Mouse (Mus musculus) embryonic facial prominence, embryonic 11.5 days (tissue): Measurements from ENCODE around the gene Mrps27. TPM values are rescaled to one million over a fixed set of nuclear protein-coding genes. Genes with fewer than 3 reads are reported as not detected.

Experiments used
- ATAC-seq: fragments of 200-750 bp; cut with Nextera tagmentation; replicated peaks from 2 replicates; pipeline ENCODE4 v1.8.0; 2017; ENCODE audit warnings: low read depth; ENCODE audit not compliant: insufficient number of reproducible peaks, low FRiP score, low TSS enrichment
- DNase-seq: peaks from one replicate; pipeline ENCODE4 v3.0.0-alpha.2; 2015; ENCODE audit warnings: low spot score
- H3K27ac ChIP-seq: fragments of 300-500 bp; sonication (generic); replicated peaks from 2 replicates; pipeline ENCODE4 v1.5.1; 2014; ENCODE audit warnings: mild to moderate bottlenecking, low read depth, low read length, control low read depth
- H3K27me3 ChIP-seq: fragments of 300-500 bp; sonication (generic); 2 replicates; pipeline ENCODE4 v1.6.1; 2014; ENCODE audit warnings: mild to moderate bottlenecking, low read length, moderate library complexity, mixed read lengths; ENCODE audit not compliant: control insufficient read depth, insufficient read depth
- H3K36me3 ChIP-seq: fragments of 300-500 bp; sonication (generic); replicated peaks from 2 replicates; pipeline ENCODE4 v1.6.1; 2014; ENCODE audit warnings: low read depth, mild to moderate bottlenecking, low read length, moderate library complexity, mixed read lengths; ENCODE audit not compliant: control insufficient read depth, insufficient read depth
- H3K4me1 ChIP-seq: fragments of 300-500 bp; sonication (generic); 2 replicates; pipeline ENCODE4 v1.6.1; 2014; ENCODE audit warnings: low read length, mixed read lengths; ENCODE audit not compliant: control insufficient read depth, insufficient read depth
- H3K4me2 ChIP-seq: fragments of 300-500 bp; sonication (generic); 2 replicates; pipeline ENCODE4 v1.6.1; 2014; ENCODE audit warnings: low read depth, mild to moderate bottlenecking, control low read depth, low read length, moderate library complexity
- H3K4me3 ChIP-seq: fragments of 300-500 bp; sonication (generic); 2 replicates; pipeline ENCODE4 v1.5.1; 2014; ENCODE audit warnings: low read depth, low read length, control low read depth
- H3K9ac ChIP-seq: fragments of 300-500 bp; sonication (generic); replicated peaks from 2 replicates; pipeline ENCODE4 v1.6.1; 2014; ENCODE audit warnings: mild to moderate bottlenecking, control low read depth, low read length
- H3K9me3 ChIP-seq: fragments of 300-500 bp; sonication (generic); replicated peaks from 2 replicates; pipeline ENCODE4 v1.6.1; 2016; ENCODE audit warnings: mild to moderate bottlenecking, low read length, inconsistent platforms, mixed read lengths; ENCODE audit not compliant: control insufficient read depth
- WGBS: fragments of 180-500 bp; shearing (Covaris S2); extraction: QIAGEN DNeasy Blood & Tissue Kit; methylation state at CpG from one replicate; pipeline ENCODE4 v1.1.7; 2014; 5-methylcytosine and 5-hydroxymethylcytosine counted together
- polyA plus RNA-seq: library from polyadenylated mRNA; unstranded; fragments of >200 nt; fragmentation: Nextera tagmentation; extraction: Ambion mirVana; gene quantifications from 2 replicates; pipeline ENCODE4 v1.2.1, GENCODE M21; 2014

Gene Mrps27
- polyA plus RNA-seq, 1 experiment from 2014 or later: 68.3 TPM

DNA sequence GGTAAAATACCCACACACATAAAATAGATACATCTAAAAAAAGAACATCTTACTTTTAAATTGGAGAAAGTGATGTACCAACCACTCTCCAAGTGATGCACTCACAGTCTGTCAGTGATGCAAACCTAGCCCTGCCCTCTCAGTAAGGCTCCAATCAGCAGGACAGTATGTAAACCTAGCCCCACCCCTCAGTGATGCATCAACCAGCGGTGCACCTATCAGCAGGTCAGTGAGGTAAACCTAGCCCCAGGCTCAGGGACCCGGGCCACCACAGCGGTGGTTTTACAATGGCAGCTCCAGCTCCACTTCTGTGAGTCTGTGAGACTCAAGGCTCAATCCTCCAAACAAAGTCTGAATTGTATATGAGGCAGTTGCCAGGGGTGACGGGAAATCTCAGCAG, 13.3 kb upstream of the Mrps27 start:
- DNase-seq: no peak
- H3K9me3 ChIP-seq: no peaks in the 10 kb centered on the region
- no peaks in the 10 kb centered on the region for H3K27me3 ChIP-seq
- 63% methylated on average over 4 of the region's 4 CpGs for WGBS
- no peak overlapping the region for H3K9ac ChIP-seq
- no peak overlapping the region for H3K27ac ChIP-seq
- no peaks in the 10 kb centered on the region for H3K4me1 ChIP-seq
- no peak for ATAC-seq
- no peak overlapping the region for H3K4me3 ChIP-seq
- no peak overlapping the region for H3K4me2 ChIP-seq
- H3K36me3 ChIP-seq: peaks cover 5% of the 10 kb centered on the region; the same call in 1 of the 2 replicates

DNA sequence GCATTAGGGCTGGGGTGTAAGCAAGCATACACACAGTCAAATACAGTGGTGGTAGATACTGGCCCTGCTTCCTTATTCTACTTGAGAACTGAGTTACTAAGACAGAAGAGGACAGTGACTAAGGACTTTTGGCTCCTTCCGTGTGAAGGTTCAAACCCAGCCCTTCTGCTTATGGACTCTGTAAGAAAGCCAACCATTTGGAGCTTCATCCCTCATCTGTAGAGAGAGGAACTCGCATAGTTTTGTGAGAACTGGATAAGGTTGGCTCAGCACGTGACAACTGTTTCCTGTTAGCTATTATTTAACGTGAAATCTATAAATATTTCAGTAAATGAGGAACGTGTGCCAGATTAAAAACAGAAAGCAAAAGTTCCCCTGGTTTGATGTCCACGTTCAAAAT, 7.1 kb upstream of the Mrps27 start:
- WGBS: 79% methylated on average over 6 of the region's 6 CpGs
- DNase-seq: no peak
- Histone ChIP-seq H3K9ac (no peak overlapping the region), H3K36me3 (peaks cover 5% of the 10 kb centered on the region; the same call in 1 of the 2 replicates), H3K27me3 (no peaks in the 10 kb centered on the region), H3K27ac (no peak overlapping the region), H3K9me3 (no peaks in the 10 kb centered on the region), H3K4me2 (no peak overlapping the region), H3K4me3 (no peak overlapping the region), H3K4me1 (no peaks in the 10 kb centered on the region)
- no peak for ATAC-seq

DNA sequence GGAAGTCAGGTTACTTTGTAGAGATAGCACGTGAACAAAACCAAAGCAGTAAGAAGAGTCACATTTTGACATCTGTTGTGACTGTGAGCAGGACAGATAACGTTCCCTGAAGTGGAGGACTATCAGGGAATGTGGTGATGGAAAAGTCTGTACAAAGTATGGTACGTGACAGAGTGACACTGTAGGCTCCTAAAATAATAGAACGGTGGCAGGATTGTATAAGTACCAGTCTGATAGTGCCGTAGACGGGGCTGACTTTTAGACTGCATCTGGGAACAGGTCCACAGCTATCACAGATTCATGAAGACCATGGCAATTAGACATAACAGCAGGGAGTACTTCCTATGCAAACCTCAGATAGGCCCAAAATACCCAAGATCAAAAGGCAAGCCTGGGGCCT, 3.1 kb upstream of the Mrps27 start:
- Histone ChIP-seq H3K27me3 (no peaks in the 10 kb centered on the region), H3K9me3 (no peaks in the 10 kb centered on the region), H3K4me2 (no peak overlapping the region), H3K4me3 (no peak overlapping the region), H3K27ac (no peak overlapping the region), H3K9ac (no peak overlapping the region), H3K4me1 (no peaks in the 10 kb centered on the region), H3K36me3 (peaks cover 5% of the 10 kb centered on the region; the same call in 1 of the 2 replicates)
- ATAC-seq: no peak
- no peak for DNase-seq
- 93% methylated on average over 6 of the region's 6 CpGs for WGBS

DNA sequence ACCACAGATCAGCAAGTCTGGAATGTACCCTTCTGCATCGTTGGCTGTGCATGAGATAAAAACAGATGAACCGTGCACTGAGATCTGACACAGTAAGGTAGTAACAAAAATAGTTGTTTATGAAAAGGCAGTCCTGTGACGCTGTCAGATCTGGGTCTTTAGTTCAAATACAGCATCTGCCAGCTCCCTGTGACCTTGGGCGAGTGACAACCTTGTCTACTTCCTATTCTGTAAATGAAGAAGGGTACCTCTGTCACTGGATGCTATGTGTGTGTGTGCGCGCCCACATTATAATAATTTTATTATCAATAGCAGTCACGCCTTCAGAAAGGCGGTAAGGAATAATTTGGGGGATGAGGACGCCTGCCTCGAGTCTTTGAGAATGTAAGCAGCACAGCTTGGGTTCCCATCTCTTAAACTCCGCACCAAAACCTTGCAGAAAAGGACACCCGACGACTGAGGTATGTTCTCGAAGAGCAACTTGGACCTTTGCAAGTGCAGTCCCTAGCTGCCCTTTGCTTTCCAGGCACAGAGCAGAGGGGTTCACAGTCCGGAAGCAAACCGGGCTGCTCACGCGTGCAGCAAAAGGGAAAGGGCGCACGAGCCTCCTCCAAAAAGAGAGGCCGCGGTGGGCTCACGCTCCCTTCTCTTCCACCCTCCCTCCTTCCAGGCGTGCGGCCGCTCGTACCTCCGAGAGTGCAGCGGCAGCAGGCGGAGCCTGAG, 549 bp upstream of the Mrps27 start:
- H3K27me3 ChIP-seq: no peaks in the 10 kb centered on the region
- H3K9me3 ChIP-seq: no peaks in the 10 kb centered on the region
- H3K4me1 ChIP-seq: no peaks in the 10 kb centered on the region
- H3K9ac ChIP-seq: peak overlapping the region; percentile 95
- H3K36me3 ChIP-seq: peaks cover 3% of the 10 kb centered on the region; the same call in 1 of the 2 replicates
- WGBS: 2% methylated on average over 30 of the region's 30 CpGs
- H3K27ac ChIP-seq: peak overlapping the region; percentile 83
- peak overlapping the region; percentile 66 for H3K4me2 ChIP-seq
- ATAC-seq: peak; percentile 72; the same call in 1 of the 2 replicates
- DNase-seq: no peak
- peak overlapping the region; percentile 79 for H3K4me3 ChIP-seq

GRCm38 (mm10) chr13:99350009-99350408, 5.4 kb downstream of the Mrps27 start:
- 92% methylated on average over 6 of the region's 6 CpGs for WGBS
- DNase-seq (no peak), ATAC-seq (no peak)
- Histone ChIP-seq H3K9me3 (no peaks in the 10 kb centered on the region), H3K27me3 (no peaks in the 10 kb centered on the region), H3K36me3 (no peaks in the 10 kb centered on the region), H3K4me2 (no peak overlapping the region), H3K4me1 (no peaks in the 10 kb centered on the region), H3K9ac (no peak overlapping the region), H3K4me3 (no peak overlapping the region), H3K27ac (no peak overlapping the region)

- WGBS: 52% methylated on average over 8 of the region's 8 CpGs
- no peaks in the 10 kb centered on the region for H3K4me1 ChIP-seq
- no peaks in the 10 kb centered on the region for H3K27me3 ChIP-seq
- no peak overlapping the region for H3K27ac ChIP-seq
- no peak overlapping the region for H3K9ac ChIP-seq
- no peak overlapping the region for H3K4me3 ChIP-seq
- H3K36me3 ChIP-seq: no peaks in the 10 kb centered on the region
- DNase-seq (no peak), ATAC-seq (no peak)
- no peak overlapping the region for H3K4me2 ChIP-seq
- H3K9me3 ChIP-seq: no peaks in the 10 kb centered on the region
These were observed 6.6 kb downstream of the Mrps27 start for GRCm38 (mm10) chr13:99351186-99351585.

DNA sequence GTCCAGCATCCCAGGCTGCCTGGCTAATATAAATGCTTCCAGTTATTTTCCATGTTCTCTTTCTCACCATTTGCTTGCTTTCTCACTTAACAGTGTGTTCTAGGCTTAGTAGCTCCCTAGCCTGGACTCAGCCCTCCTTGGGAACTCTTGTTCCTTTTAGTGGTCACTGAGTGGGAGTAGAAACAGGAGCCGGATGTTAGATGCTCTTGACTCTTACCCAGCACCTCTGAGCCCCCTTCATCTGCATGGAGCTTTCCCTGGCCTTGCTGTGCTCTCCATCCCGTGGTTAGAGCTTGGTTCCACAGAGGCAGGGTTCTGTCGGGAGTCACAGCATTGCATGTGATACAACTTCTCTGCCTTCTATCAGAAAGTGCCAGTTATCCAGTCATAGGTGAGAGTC, 7.0 kb downstream of the Mrps27 start:
- WGBS: 90% methylated on average over 3 of the region's 3 CpGs
- Histone ChIP-seq H3K27ac (no peak overlapping the region), H3K27me3 (no peaks in the 10 kb centered on the region), H3K36me3 (no peaks in the 10 kb centered on the region), H3K9me3 (no peaks in the 10 kb centered on the region), H3K9ac (no peak overlapping the region), H3K4me2 (no peak overlapping the region), H3K4me3 (no peak overlapping the region), H3K4me1 (no peaks in the 10 kb centered on the region)
- DNase-seq: no peak
- ATAC-seq: no peak

DNA sequence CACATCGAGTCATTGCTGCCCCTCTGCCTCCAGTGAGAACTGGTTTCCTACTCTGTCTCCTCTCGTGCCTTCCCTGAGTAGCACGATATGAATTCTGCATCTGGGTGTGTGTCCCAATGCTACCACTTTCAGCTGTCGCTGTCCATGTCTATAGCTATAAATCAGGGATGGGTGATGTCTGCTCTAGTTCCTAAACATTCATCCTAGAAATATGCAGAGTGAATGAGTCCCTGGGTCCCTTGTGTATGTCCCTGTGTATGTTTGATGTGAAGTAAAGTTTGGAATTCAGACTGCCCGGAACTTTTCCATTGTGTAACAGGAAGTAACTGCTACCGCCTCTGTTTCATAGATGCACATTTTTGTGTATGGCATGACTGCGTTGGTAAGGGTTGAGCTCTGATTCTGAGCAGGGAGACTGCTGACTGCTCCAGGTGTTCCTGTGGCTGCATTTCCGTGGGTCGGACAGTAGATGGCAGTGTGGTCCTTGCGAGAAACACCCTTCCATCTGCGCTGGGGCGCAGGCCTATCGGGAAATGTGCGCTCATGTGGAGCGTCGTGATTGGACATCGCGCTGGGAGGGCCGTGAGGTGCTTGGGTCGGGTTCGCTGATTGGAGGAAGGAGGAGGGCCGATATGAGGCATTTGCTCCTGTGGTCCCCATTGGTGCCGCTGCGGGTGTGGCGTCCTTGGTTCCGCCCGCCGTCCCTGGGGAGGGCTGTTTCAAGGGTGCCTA, 8.3 kb downstream of the Mrps27 start:
- Histone ChIP-seq H3K27me3 (no peaks in the 10 kb centered on the region), H3K9ac (peak overlapping the region; percentile 52), H3K4me2 (peak overlapping the region; percentile 32), H3K4me3 (peak overlapping the region; percentile 26), H3K4me1 (no peaks in the 10 kb centered on the region), H3K9me3 (no peaks in the 10 kb centered on the region), H3K36me3 (no peaks in the 10 kb centered on the region), H3K27ac (no peak overlapping the region)
- DNase-seq (peak; percentile 98), ATAC-seq (peak; percentile 99)
- 13% methylated on average over 28 of the region's 28 CpGs for WGBS
